Mouse (Mus musculus) urinary bladder, adult 18-20 months (tissue): Measurements from ENCODE around the gene Mrpl54.

Experiments
- DNase-seq, 2 experiments: peaks; one replicate each; pipeline ENCODE4 v3.0.0; 2022; ENCODE audit warnings: low spot score in 2 of 2, mixed read lengths in 2 of 2

Mrpl54 gene

GRCm38 (mm10) chr10:81266211-81267105 lies at the start of gene Mrpl54, which contains the start of gene Apba3:
Gene Mrpl54, minus strand, starts transcription at chr10:81266934.
Gene Apba3, plus strand, starts transcription at chr10:81266960.
- DNase-seq = peak; percentile 94 to 95

GRCm38 (mm10) chr10:81315587-81315986 lies 48.9 kb upstream of the Mrpl54 start:
- no peak for DNase-seq

GRCm38 (mm10) chr10:81314201-81314600 lies 47.5 kb upstream of the Mrpl54 start:
- DNase-seq = no peak

- DNase-seq = no peak
Observed at GRCm38 (mm10) chr10:81313581-81313980, 46.8 kb upstream of the Mrpl54 start.

GRCm38 (mm10) chr10:81309571-81309970 lies 42.8 kb upstream of the Mrpl54 start:
- DNase-seq = no peak

GRCm38 (mm10) chr10:81306837-81307682 lies 40.3 kb upstream of the Mrpl54 start:
- no peak for DNase-seq

GRCm38 (mm10) chr10:81306173-81306668 lies 39.5 kb upstream of the Mrpl54 start:
- no peak for DNase-seq

GRCm38 (mm10) chr10:81305663-81306062 lies 38.9 kb upstream of the Mrpl54 start:
- no peak for DNase-seq

GRCm38 (mm10) chr10:81304597-81305238 lies 38.0 kb upstream of the Mrpl54 start:
- peak in 1 of 2 experiments; percentile 38 for DNase-seq

GRCm38 (mm10) chr10:81303761-81304160 lies 37.0 kb upstream of the Mrpl54 start:
- no peak for DNase-seq

GRCm38 (mm10) chr10:81303258-81303657 lies 36.5 kb upstream of the Mrpl54 start:
- no peak for DNase-seq

- DNase-seq = no peak
Observed at GRCm38 (mm10) chr10:81302781-81303218, 36.1 kb upstream of the Mrpl54 start.

GRCm38 (mm10) chr10:81302288-81302687 lies 35.6 kb upstream of the Mrpl54 start:
- DNase-seq = no peak

- DNase-seq = no peak
Observed at GRCm38 (mm10) chr10:81301321-81301720, 34.6 kb upstream of the Mrpl54 start.

GRCm38 (mm10) chr10:81300352-81300907 lies 33.7 kb upstream of the Mrpl54 start:
- no peak for DNase-seq

GRCm38 (mm10) chr10:81299585-81300351 lies 33.0 kb upstream of the Mrpl54 start:
- DNase-seq = no peak

GRCm38 (mm10) chr10:81298369-81299100 lies 31.8 kb upstream of the Mrpl54 start:
- no peak for DNase-seq

- no peak for DNase-seq
Observed at GRCm38 (mm10) chr10:81297845-81298244, 31.1 kb upstream of the Mrpl54 start.

GRCm38 (mm10) chr10:81297246-81297645 lies 30.5 kb upstream of the Mrpl54 start:
- no peak for DNase-seq

- no peak for DNase-seq
Observed at GRCm38 (mm10) chr10:81295185-81295584, 28.5 kb upstream of the Mrpl54 start.
